Mouse (Mus musculus): ENCODE measurements around the gene Cmc1. TPM values are rescaled to one million over a fixed set of nuclear protein-coding genes. Genes with fewer than 3 reads are reported as not detected.

Cmc1 gene
- 30.7 TPM for polyA plus RNA-seq (2014; fragmentation: Illumina TruSeq; extraction: RNeasy Lipid Tissue Mini Kit (QIAGEN cat#74804); ENCODE audit: low read depth, low replicate concordance)

GRCm38 (mm10) chr9:118149407-118150402, at the start of gene Cmc1:
Gene Cmc1 (minus strand): TSS chr9:118150177.

GRCm38 (mm10) chr9:118040218-118041021, 109.6 kb downstream of the Cmc1 start, which contains the start of gene Azi2:
Gene Azi2 (plus strand): TSS chr9:118040499.

Other genes starting within 250 kb of the Cmc1 start
- 94.5 TPM for gene Azi2, start 109.7 kb downstream of the Cmc1 start, polyA plus RNA-seq (2014; fragmentation: Illumina TruSeq; extraction: RNeasy Lipid Tissue Mini Kit (QIAGEN cat#74804); ENCODE audit: low read depth, low replicate concordance)